Mouse (Mus musculus): ENCODE results near the gene Btbd8. TPM values are rescaled to one million over a fixed set of nuclear protein-coding genes. Genes with fewer than 3 reads are reported as not detected.

Gene Btbd8
- polyA plus RNA-seq, 1 experiment from 2014 or later = 3.2 TPM

- no peaks in the 10 kb centered on the region for H3K27me3 ChIP-seq (ENCODE audit: insufficient read depth, poor library complexity, severe bottlenecking)
- H3K4me1 ChIP-seq = no peaks in the 10 kb centered on the region
- H3K4me3 ChIP-seq = no peak within 1 kb of the TSS
- H3K9me3 ChIP-seq = no peaks in the 10 kb centered on the region
- no peak within 1 kb of the TSS for H3K27ac ChIP-seq
- 70% methylated on average over 4 of the region's 4 CpGs for WGBS
- no peak for DNase-seq (ENCODE audit: low spot score)
- 0 out of 2 replicates have a peak, but pooled peaks cover 13% of the 10 kb centered on the region for H3K36me3 ChIP-seq
Observed at GRCm38 (mm10) chr5:107507321-107507720, 69.5 kb downstream of the Btbd8 start, which contains the start of gene Gm42669. Gene Gm42669 (plus strand): TSS chr5:107507621.

DNA sequence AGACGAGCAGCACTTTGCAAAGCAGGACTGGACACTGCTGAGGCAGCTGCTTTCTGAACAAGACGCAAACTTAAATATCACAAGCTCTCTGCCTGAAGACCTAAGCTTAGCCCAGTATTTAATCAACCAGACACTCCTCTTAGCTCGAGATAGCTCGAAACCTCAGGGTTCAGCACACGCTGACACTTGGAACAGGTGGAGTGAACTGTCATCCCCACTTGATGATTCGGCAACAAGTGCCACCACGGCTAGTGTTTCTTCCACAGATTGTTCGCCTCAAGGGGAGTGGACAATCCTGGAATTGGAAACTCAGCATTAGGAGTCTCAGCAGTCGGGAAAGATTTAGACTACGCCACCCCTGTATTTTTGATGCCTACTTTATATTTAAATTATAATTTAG lies 72.7 kb downstream of the Btbd8 start:
- no peak for DNase-seq (ENCODE audit: low spot score)
- H3K9me3 ChIP-seq = no peaks in the 10 kb centered on the region
- no peak overlapping the region for H3K4me3 ChIP-seq
- no peaks in the 10 kb centered on the region for H3K4me1 ChIP-seq
- WGBS = 81% methylated on average over 10 of the region's 10 CpGs
- H3K36me3 ChIP-seq = 0 out of 2 replicates have a peak, but pooled peaks cover 5% of the 10 kb centered on the region
- H3K27ac ChIP-seq = no peak overlapping the region
- no peaks in the 10 kb centered on the region for H3K27me3 ChIP-seq (ENCODE audit: insufficient read depth, poor library complexity, severe bottlenecking)

DNA sequence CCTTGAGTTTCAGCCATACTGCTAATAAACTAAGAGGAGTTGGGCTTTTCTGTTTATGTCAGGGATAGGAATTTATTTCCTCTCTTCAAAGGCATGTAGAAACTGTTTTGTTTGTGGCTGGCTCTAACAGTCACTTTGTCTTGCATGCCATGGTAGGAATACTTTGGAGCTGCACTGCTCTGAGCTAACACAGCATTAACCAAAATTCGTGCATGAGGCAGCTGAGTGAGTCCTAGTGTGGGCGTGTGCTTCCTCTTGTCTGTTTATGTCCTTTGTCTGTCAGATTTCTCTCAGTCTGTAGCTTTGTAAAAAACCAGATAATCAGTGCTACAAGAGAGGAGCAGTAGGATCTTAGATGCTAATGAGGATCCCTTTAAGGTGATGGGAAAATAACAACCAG lies 73.5 kb downstream of the Btbd8 start:
- H3K36me3 ChIP-seq = 0 out of 2 replicates have a peak, but pooled peaks cover 5% of the 10 kb centered on the region
- 59% methylated on average over 2 of the region's 2 CpGs for WGBS
- H3K9me3 ChIP-seq = no peaks in the 10 kb centered on the region

DNA sequence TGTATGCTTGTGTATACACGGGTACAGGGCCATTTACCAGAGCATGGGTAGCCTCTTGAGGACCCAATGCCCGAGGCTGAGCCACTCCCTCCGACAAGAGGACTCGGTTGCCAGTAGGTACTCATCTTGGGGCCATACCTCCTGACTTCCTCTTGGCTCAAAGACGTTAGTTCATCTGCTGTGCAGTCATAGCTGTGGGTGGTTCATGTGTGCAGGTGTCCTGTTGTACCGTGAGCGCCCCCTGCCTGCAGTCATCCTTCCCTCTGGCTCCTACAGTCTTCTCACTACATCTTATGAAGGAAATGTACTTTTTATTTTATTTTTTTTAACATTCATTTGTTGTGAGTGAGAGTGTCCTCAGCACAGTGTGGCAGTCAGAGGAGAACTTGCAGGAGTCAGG lies 75.8 kb downstream of the Btbd8 start:
- no peak overlapping the region for H3K4me3 ChIP-seq
- H3K9me3 ChIP-seq = no peaks in the 10 kb centered on the region
- no peak for DNase-seq (ENCODE audit: low spot score)
- H3K36me3 ChIP-seq = 0 out of 2 replicates have a peak, but pooled peaks cover 2% of the 10 kb centered on the region
- 41% methylated on average over 7 of the region's 7 CpGs for WGBS
- no peak overlapping the region for H3K27ac ChIP-seq
- H3K27me3 ChIP-seq (ENCODE audit: insufficient read depth, poor library complexity, severe bottlenecking) = no peaks in the 10 kb centered on the region
- no peaks in the 10 kb centered on the region for H3K4me1 ChIP-seq

More for the DNA sequence above, 73.5 kb downstream of the Btbd8 start:
- Histone ChIP-seq H3K4me3 (no peak overlapping the region), H3K4me1 (no peaks in the 10 kb centered on the region), H3K27ac (no peak overlapping the region), H3K27me3 (ENCODE audit: insufficient read depth, poor library complexity, severe bottlenecking) (no peaks in the 10 kb centered on the region)
- DNase-seq (ENCODE audit: low spot score) = no peak

DNA sequence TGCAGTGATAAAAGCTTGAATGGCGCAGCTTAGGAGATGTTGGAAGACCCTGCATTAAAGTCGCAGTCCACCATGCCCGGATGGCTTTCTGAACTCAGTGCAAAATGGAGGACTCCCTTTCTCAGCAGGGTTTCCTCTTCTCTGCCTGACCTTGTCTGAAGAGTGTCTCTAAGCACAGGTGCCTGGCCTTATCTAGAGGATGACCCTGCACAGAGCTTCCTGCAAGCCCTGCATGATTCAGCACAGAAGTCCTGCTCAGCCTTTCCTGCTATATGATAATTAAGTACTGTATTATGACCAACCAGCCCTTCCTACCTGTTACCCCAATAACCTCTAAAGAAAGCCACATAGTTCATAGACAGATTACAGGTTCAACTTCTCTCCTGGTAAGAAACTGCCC lies 77.7 kb downstream of the Btbd8 start:
- H3K36me3 ChIP-seq = 0 out of 2 replicates have a peak, but pooled peaks cover 1% of the 10 kb centered on the region
- no peaks in the 10 kb centered on the region for H3K9me3 ChIP-seq
- no peak overlapping the region for H3K27ac ChIP-seq
- no peaks in the 10 kb centered on the region for H3K27me3 ChIP-seq (ENCODE audit: insufficient read depth, poor library complexity, severe bottlenecking)
- H3K4me3 ChIP-seq = no peak overlapping the region
- H3K4me1 ChIP-seq = no peaks in the 10 kb centered on the region
- DNase-seq (ENCODE audit: low spot score) = no peak
- 85% methylated on average over 3 of the region's 3 CpGs for WGBS

GRCm38 (mm10) chr5:107516087-107516486 lies 78.3 kb downstream of the Btbd8 start:
- H3K9me3 ChIP-seq = no peaks in the 10 kb centered on the region
- no peaks in the 10 kb centered on the region for H3K36me3 ChIP-seq
- DNase-seq (ENCODE audit: low spot score) = no peak
- no peaks in the 10 kb centered on the region for H3K27me3 ChIP-seq (ENCODE audit: insufficient read depth, poor library complexity, severe bottlenecking)
- WGBS = 89% methylated on average over 1 of the region's 1 CpGs
- no peaks in the 10 kb centered on the region for H3K4me1 ChIP-seq
- no peak overlapping the region for H3K4me3 ChIP-seq
- H3K27ac ChIP-seq = no peak overlapping the region

- Histone ChIP-seq H3K4me1 (no peaks in the 10 kb centered on the region), H3K27ac (no peak overlapping the region), H3K36me3 (no peaks in the 10 kb centered on the region), H3K9me3 (no peaks in the 10 kb centered on the region), H3K4me3 (no peak overlapping the region), H3K27me3 (ENCODE audit: insufficient read depth, poor library complexity, severe bottlenecking) (no peaks in the 10 kb centered on the region)
- DNase-seq (ENCODE audit: low spot score) = no peak
- WGBS = 95% methylated on average over 4 of the region's 4 CpGs
Observed at GRCm38 (mm10) chr5:107518602-107519001, 80.8 kb downstream of the Btbd8 start.

- H3K9me3 ChIP-seq = no peaks in the 10 kb centered on the region
- no peak for DNase-seq (ENCODE audit: low spot score)
- H3K4me1 ChIP-seq = no peaks in the 10 kb centered on the region
- WGBS = 84% methylated on average over 6 of the region's 6 CpGs
- no peaks in the 10 kb centered on the region for H3K27me3 ChIP-seq (ENCODE audit: insufficient read depth, poor library complexity, severe bottlenecking)
- no peaks in the 10 kb centered on the region for H3K36me3 ChIP-seq
- H3K4me3 ChIP-seq = no peak overlapping the region
- no peak overlapping the region for H3K27ac ChIP-seq
Observed at GRCm38 (mm10) chr5:107521386-107521785, 83.6 kb downstream of the Btbd8 start.

DNA sequence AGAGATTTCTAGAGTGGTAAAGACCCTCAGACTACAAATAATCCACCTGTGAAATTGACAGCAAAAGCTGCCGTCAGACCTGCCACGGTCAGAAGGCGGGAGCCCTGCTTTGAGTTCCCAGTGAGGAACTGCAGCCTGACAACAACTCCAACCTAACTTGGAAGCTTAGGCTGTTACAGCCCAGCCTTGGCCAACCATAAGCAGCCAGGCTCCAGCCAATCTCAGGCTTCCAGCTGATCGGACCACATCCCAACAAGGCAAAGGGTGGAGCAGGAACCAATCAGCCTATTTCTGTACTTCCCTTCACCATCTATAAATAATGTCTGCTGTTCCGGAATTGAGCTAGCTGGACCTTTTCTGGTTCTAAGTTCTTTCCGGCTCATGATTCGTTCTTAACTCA lies 84.1 kb downstream of the Btbd8 start:
- Histone ChIP-seq H3K36me3 (no peaks in the 10 kb centered on the region), H3K4me1 (no peaks in the 10 kb centered on the region), H3K27ac (no peak overlapping the region), H3K4me3 (no peak overlapping the region), H3K9me3 (no peaks in the 10 kb centered on the region), H3K27me3 (ENCODE audit: insufficient read depth, poor library complexity, severe bottlenecking) (no peaks in the 10 kb centered on the region)
- 70% methylated on average over 7 of the region's 7 CpGs for WGBS
- no peak for DNase-seq (ENCODE audit: low spot score)

DNA sequence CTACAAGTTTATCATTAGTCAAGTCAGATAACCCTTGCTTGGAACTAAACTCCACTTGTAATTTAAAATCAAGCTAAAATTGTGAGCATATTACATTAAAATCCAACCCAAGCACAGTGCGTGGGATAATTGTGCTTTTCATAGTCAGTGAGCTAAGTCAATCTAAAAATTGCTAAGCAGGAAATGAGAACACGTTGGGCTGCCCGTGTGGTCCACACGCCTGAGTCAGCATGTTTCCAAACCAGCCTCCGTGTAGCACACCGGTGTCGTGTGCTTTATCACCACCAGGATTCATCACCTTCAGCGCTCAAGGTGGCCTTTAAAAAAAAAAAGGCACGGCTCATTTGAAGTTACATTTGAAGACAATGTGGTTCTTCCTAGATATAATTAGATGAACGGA lies 86.5 kb downstream of the Btbd8 start:
- Histone ChIP-seq H3K9me3 (no peaks in the 10 kb centered on the region), H3K4me3 (no peak overlapping the region), H3K27me3 (ENCODE audit: insufficient read depth, poor library complexity, severe bottlenecking) (no peaks in the 10 kb centered on the region), H3K27ac (no peak overlapping the region), H3K4me1 (no peaks in the 10 kb centered on the region), H3K36me3 (no peaks in the 10 kb centered on the region)
- WGBS = 82% methylated on average over 10 of the region's 10 CpGs
- DNase-seq (ENCODE audit: low spot score) = no peak

GRCm38 (mm10) chr5:107528856-107529255 lies 91.1 kb downstream of the Btbd8 start:
- WGBS = 86% methylated on average over 3 of the region's 3 CpGs
- Histone ChIP-seq H3K4me3 (no peak overlapping the region), H3K36me3 (no peaks in the 10 kb centered on the region), H3K9me3 (no peaks in the 10 kb centered on the region), H3K4me1 (no peaks in the 10 kb centered on the region), H3K27me3 (ENCODE audit: insufficient read depth, poor library complexity, severe bottlenecking) (no peaks in the 10 kb centered on the region), H3K27ac (no peak overlapping the region)
- no peak for DNase-seq (ENCODE audit: low spot score)

- no peak overlapping the region for H3K27ac ChIP-seq
- H3K4me1 ChIP-seq = no peaks in the 10 kb centered on the region
- no peak overlapping the region for H3K4me3 ChIP-seq
- WGBS = 34% methylated on average over 2 of the region's 2 CpGs
- H3K9me3 ChIP-seq = no peaks in the 10 kb centered on the region
- no peaks in the 10 kb centered on the region for H3K27me3 ChIP-seq (ENCODE audit: insufficient read depth, poor library complexity, severe bottlenecking)
- no peaks in the 10 kb centered on the region for H3K36me3 ChIP-seq
- DNase-seq (ENCODE audit: low spot score) = no peak
Observed at GRCm38 (mm10) chr5:107533590-107533989, 95.8 kb downstream of the Btbd8 start.

GRCm38 (mm10) chr5:107534581-107534980 lies 96.8 kb downstream of the Btbd8 start, which contains the start of gene 1700028K03Rik:
Gene 1700028K03Rik (plus strand): TSS chr5:107534709.
- no peak within 1 kb of the TSS for H3K4me3 ChIP-seq
- no peaks in the 10 kb centered on the region for H3K9me3 ChIP-seq
- whole genome bisulfite sequencing = 55% methylated on average over 15 of the region's 15 CpGs
- H3K27me3 ChIP-seq (ENCODE audit: insufficient read depth, poor library complexity, severe bottlenecking) = no peaks in the 10 kb centered on the region
- DNase-seq (ENCODE audit: low spot score) = no peak
- H3K4me1 ChIP-seq = no peaks in the 10 kb centered on the region
- H3K36me3 ChIP-seq = no peaks in the 10 kb centered on the region
- H3K27ac ChIP-seq = no peak within 1 kb of the TSS

DNA sequence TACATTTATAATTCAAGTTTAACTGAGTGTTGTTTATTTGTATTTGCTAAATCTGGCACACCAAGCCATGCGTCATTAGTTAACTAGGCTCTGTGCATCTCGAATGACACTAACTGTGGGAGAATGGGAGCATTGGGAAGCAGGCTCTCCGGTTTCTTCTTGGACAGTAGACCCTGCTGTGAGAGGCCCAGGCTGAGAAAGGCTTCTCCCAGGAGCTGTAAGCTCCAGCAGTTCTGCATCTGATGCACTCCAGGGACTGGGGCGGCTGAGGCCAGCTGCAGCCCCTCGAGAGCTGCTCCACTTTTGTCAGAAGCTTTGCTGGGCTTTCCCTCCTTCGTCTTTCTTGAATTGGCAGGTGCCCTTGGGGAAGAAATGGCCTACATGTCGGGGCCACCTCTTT lies 103.9 kb downstream of the Btbd8 start:
- H3K36me3 ChIP-seq = no peaks in the 10 kb centered on the region
- no peak overlapping the region for H3K4me3 ChIP-seq
- 0 out of 2 replicates have a peak, but pooled peaks cover 3% of the 10 kb centered on the region for H3K4me1 ChIP-seq
- no peak for DNase-seq (ENCODE audit: low spot score)
- H3K9me3 ChIP-seq = no peaks in the 10 kb centered on the region
- H3K27ac ChIP-seq = no peak overlapping the region
- H3K27me3 ChIP-seq (ENCODE audit: insufficient read depth, poor library complexity, severe bottlenecking) = no peaks in the 10 kb centered on the region
- WGBS = 45% methylated on average over 7 of the region's 7 CpGs

All from heart, embryonic 10.5 days (tissue).